Mouse (Mus musculus): ENCODE data around the gene Cgnl1. TPM values are rescaled to one million over a fixed set of nuclear protein-coding genes. Genes with fewer than 3 reads are reported as not detected.

The Cgnl1 gene
- total and polyA plus RNA-seq, 3 experiments, result 0.03 TPM; not detected in 2

DNA sequence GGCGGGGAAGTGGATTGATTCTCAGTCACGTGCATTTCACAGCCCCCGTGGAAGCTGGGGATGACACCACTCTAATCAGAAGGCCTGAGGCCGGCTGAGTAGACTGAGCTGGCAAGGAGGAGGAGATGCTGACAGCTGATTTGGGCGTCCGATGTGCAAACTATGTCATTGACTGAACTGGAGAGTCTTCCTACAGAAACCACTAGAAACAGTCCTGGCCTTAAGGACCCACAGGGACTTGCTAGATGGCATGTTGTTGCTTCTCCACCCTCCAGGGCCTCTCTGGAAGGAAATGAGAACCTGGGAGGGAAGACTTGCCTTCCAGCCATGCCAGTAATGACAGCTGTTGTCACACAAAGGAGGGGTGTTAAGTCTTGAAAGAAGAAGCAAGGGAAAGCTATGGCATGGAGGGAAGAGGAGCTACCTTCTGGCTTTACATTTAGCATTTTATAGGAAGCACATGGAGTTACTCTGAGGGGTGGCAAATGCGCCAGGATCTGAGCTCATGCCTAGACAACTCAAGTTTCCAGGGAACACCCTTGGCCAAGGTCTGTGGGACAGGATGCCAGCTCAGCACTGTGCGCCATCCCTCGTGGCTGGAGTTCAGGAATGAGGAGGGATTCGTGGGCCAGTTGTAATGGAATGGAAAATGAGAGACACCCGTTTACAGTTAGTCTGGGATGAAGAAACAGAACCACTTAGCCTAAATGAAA lies 92.1 kb downstream of the Cgnl1 start:
- Histone ChIP-seq H3K4me1 (ENCODE audit: control insufficient read depth in 1 of 2, insufficient read depth in 2 of 2) (peaks cover 3 to 5% of the 10 kb centered on the region in 2 experiments; a peak in 2 of 4 replicates), H3K9ac (ENCODE audit: insufficient read depth, low read depth) (no peak overlapping the region), H3K27me3 (replicated peaks) (no peaks in the 10 kb centered on the region), H3K27ac (ENCODE audit: insufficient read depth, low read depth) (no peak overlapping the region), H3K9me3 (replicated peaks; ENCODE audit: low read length) (no peaks in the 10 kb centered on the region), H3K4me2 (ENCODE audit: insufficient read depth, low read depth, poor library complexity, severe bottlenecking) (no peak overlapping the region), H3K36me3 (replicated peaks in 1 of 2; ENCODE audit: control insufficient read depth in 1 of 2, insufficient read depth in 1 of 2, low read length in 1 of 2) (no peaks in the 10 kb centered on the region), H3K4me3 (replicated peaks in 1 of 3; ENCODE audit: low read depth in 2 of 3, low read length in 2 of 3, poor library complexity in 1 of 3) (no peak overlapping the region), H3K79me2 (replicated peaks; ENCODE audit: control insufficient read depth, extremely low read depth, insufficient read depth, poor library complexity, severe bottlenecking) (no peaks in the 10 kb centered on the region)
- dilution Hi-C loops (cut with MboI; ENCODE audit: extremely low pct_ligation_motif_present, extremely low pct_unique_long_range_greater_than_20kb, low sequenced_read_pairs) (no loop called here), in situ Hi-C loops (cut with MboI; ENCODE audit: low pct_ligation_motif_present, low pct_unique_long_range_greater_than_20kb, low sequenced_read_pairs) (no loop called here)
- no peak for DNase-seq (ENCODE audit: extremely low read depth)
- TF ChIP-seq USF2 (conservative IDR thresholded peaks at IDR 0.05; ENCODE audit: low read depth, low read length) (no peak), MYC (IDR thresholded peaks at IDR 0.05; ENCODE audit: low read depth, low read length) (no peak), POLR2AphosphoS2 (IDR thresholded peaks at IDR 0.05; ENCODE audit: low read depth, low read length) (no peak), GABPA (IDR thresholded peaks at IDR 0.05; ENCODE audit: insufficient replicate concordance, low read depth, low read length) (no peak), SMC3 (IDR thresholded peaks at IDR 0.05; ENCODE audit: low read depth, low read length) (no peak), TBP (conservative IDR thresholded peaks at IDR 0.05; ENCODE audit: low read depth, low read length) (no peak), JUND (conservative IDR thresholded peaks at IDR 0.05; ENCODE audit: low read depth, low read length) (no peak), PAX5 (IDR thresholded peaks at IDR 0.05; ENCODE audit: low read length) (no peak), IRF4 (IDR thresholded peaks at IDR 0.05; ENCODE audit: low read depth, low read length) (no peak)

DNA sequence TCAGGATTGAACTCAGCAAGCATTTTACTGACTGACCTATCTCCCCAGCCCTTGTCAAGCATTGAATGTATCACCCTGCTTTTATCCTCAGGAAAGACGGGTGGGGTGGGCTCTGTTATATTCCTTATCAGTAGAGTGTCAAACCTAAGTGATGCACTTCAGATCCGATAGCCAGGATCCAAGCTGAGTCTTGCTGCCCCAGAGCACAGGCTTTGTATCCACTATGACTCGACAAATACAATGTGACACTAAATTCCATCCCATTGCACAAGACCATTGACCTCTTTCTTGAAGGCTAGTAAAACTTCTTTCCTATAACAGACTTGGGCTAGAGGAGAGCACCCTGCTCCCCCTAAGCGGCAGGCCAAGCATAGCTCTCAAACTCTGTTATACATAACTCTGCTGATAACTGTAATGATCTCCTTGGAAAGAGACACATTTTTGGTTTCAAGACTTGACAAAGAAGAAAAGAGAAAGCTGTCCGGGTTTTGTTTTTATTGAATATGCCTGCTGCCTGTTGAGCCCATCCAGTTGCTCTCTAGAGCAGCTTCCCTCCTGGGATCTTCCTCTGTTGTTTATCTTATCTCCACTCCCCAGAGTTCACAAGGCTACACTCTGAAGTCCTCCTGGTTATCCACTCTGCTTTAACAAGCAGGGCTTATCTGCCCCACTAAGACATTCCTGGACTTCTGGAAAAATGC lies 94.3 kb downstream of the Cgnl1 start:
- Histone ChIP-seq H3K79me2 (replicated peaks; ENCODE audit: control insufficient read depth, extremely low read depth, insufficient read depth, poor library complexity, severe bottlenecking) (no peaks in the 10 kb centered on the region), H3K27me3 (replicated peaks) (no peaks in the 10 kb centered on the region), H3K4me2 (ENCODE audit: insufficient read depth, low read depth, poor library complexity, severe bottlenecking) (no peak overlapping the region), H3K4me1 (ENCODE audit: control insufficient read depth in 1 of 2, insufficient read depth in 2 of 2) (peaks cover 0 to 5% of the 10 kb centered on the region in 2 experiments; a peak in 2 of 4 replicates), H3K27ac (ENCODE audit: insufficient read depth, low read depth) (no peak overlapping the region), H3K4me3 (replicated peaks in 1 of 3; ENCODE audit: low read depth in 2 of 3, low read length in 2 of 3, poor library complexity in 1 of 3) (no peak overlapping the region), H3K9ac (ENCODE audit: insufficient read depth, low read depth) (no peak overlapping the region), H3K36me3 (replicated peaks in 1 of 2; ENCODE audit: control insufficient read depth in 1 of 2, insufficient read depth in 1 of 2, low read length in 1 of 2) (no peaks in the 10 kb centered on the region), H3K9me3 (replicated peaks; ENCODE audit: low read length) (peaks cover 3% of the 10 kb centered on the region)
- dilution Hi-C loops (cut with MboI; ENCODE audit: extremely low pct_ligation_motif_present, extremely low pct_unique_long_range_greater_than_20kb, low sequenced_read_pairs) (no loop called here), in situ Hi-C loops (cut with MboI; ENCODE audit: low pct_ligation_motif_present, low pct_unique_long_range_greater_than_20kb, low sequenced_read_pairs) (no loop called here)
- DNase-seq (ENCODE audit: extremely low read depth), result no peak
- TF ChIP-seq ETS1 (conservative IDR thresholded peaks at IDR 0.05; ENCODE audit: low read depth, low read length) (no peak), SMC3 (IDR thresholded peaks at IDR 0.05; ENCODE audit: low read depth, low read length) (no peak), MAX (IDR thresholded peaks at IDR 0.05; ENCODE audit: low read length) (no peak), MYC (IDR thresholded peaks at IDR 0.05; ENCODE audit: low read depth, low read length) (no peak), UBTF (IDR thresholded peaks at IDR 0.05; ENCODE audit: low read depth, low read length) (no peak), KAT2A (IDR thresholded peaks at IDR 0.05; ENCODE audit: insufficient replicate concordance, low read length) (no peak)
